Mouse (Mus musculus): Measurements from ENCODE around the gene Arhgap42. TPM values are rescaled to one million over a fixed set of nuclear protein-coding genes. Genes with fewer than 3 reads are reported as not detected.

Gene Arhgap42
- total RNA-seq, 2 experiments from 2014 or later: 20.0 to 21.9 TPM

- DNase-seq: peak; percentile 41
These were observed 28.4 kb downstream of the Arhgap42 start for GRCm38 (mm10) chr9:9210464-9210863.

- no peak for DNase-seq
These were observed 30.7 kb downstream of the Arhgap42 start for GRCm38 (mm10) chr9:9208205-9208604.

DNA sequence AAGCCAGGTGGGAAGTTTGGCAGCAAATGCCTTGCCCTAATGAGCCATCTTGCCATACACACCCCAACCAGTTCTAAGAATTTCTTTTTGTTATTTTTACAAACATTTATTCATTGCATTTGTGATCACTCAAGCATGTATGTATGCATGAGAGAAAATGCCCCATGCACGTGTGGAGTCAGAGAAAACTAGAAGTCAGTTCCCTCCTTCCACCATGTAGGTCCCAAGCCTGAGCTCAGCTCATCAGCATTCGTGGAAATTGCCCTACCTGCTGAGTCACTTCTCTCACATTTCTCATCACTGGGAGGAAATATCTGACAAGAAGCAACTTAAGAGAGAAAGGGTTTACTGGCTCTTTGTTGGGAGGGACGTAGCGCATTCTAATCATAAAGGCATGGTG, 31.6 kb downstream of the Arhgap42 start:
- no peak for DNase-seq

DNA sequence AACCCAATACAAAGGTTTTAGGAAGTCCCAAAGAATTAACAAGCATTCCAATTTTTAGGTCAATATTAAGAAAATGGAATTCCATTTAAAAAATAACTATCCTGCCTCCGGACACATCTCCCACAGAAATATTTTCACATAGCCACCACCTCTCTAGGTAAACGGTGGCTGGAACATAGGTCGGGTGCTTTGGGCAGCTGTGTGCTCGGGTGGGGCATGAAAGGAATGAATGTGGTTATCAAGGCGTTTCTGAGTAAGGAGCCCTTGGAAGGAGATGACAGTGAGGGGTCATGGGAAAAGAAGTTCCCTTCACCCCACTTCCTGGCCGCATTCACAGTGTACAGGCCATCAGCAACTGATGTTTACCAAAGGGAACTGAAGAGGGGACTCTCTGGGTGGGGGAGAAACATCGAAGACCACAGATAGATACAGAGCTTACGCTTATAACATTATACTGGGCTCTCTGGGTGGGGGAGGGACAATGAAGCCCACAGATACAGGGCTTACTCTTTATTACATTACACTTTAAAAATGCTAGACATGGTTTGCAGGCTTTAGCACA, 38.0 kb downstream of the Arhgap42 start:
- DNase-seq: no peak

- no peak for DNase-seq
These were observed 39.6 kb downstream of the Arhgap42 start for GRCm38 (mm10) chr9:9199170-9199841.

- no peak for DNase-seq
These were observed 40.3 kb downstream of the Arhgap42 start for GRCm38 (mm10) chr9:9198645-9199044.

GRCm38 (mm10) chr9:9196046-9196445, 42.9 kb downstream of the Arhgap42 start:
- no peak for DNase-seq

DNA sequence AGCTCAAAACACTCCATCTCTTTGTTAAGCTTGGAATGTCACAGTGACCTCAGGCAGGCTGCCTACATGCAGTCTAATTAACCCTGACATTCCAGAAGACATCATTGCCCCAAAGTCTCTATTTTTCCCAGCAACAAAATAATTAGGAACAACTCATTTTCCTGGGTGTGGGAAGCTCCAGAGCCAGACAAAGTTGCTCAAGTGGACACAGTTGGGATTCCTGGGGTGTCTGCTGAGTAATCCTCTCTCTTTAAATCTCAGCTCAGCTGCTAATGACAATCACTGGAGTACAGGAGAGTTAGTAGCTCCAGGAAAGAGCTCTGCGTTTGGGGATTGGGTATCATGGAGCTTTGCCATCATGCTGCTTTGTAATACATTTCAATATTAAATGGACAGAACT, 44.4 kb downstream of the Arhgap42 start:
- no peak for DNase-seq

DNA sequence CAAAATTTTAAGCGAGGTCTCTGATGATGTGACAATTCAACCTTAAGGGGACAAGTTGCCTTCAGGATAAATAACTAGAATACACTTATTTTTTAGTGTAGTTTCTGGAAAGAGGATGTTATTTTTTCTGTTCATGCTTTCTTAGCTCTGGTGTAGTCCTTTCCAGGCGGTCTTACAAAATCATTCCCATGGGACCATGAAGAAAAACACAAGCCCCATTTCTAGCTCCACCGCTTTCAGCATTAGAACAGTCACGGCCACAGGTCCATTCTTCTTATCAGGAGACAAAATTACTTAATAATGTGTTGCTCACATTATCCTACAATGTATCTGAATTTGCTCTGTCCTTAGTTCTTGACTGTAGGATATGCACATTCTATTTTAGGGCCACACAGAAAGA, 46.2 kb downstream of the Arhgap42 start:
- peak; percentile 12 for DNase-seq

DNA sequence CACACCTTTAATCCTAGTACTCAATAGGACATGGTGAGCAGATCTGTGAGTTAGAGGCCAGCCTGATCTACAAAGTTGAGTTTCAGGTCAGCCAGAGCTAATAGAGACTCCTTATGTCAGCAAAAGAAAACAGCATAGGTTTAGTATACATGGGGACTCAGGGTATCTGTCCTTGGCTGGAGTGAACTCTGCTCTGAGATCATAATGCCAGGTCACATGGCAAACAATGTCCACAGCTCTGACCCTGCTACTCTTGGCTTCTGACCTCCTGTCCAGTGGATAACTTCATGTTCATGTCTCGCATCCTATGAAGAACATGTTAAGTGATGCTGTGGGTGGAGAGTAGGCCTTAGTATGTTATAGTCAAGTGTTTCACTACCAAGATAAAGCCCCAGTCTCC, 48.1 kb downstream of the Arhgap42 start:
- no peak for DNase-seq

GRCm38 (mm10) chr9:9188167-9188566, 50.7 kb downstream of the Arhgap42 start:
- no peak for DNase-seq

DNA sequence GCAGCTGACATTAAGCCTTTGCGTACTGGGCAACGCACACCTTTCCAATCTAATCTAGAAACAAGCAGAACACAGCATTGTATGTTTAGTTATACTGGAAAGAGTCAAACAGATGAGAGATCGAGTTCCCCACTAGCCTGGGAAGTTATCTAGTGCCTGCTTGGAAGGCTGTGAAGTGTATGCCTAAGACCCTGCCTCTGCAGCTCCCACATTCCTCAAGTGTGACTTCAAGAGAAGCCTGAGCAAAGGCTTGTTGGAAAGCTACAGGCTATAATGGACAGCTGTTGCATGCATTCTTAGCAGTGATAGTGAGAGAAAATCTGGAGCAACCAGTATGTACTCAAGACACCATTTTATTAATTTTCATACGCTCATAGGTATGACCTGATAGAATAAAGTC, 61.2 kb downstream of the Arhgap42 start:
- no peak for DNase-seq

DNA sequence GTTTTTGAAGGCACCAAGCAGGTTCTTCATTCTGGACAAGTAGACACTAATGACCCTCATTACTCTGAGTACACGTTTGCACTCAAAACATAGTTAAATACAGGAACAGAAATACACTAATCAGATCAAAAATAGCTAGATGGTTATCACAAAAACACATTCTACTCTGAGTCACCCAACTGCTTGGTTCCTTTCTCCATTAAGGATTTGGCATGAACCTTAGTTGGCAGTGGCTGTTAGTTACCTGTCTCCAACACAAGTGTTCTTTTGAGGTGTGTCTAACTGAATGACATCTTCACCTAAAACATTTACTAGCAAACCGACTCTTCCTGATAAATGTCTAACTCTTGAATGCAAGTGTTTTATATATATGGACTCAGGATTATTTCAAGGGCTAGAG, 64.0 kb downstream of the Arhgap42 start:
- DNase-seq: no peak

- DNase-seq: no peak
These were observed 64.7 kb downstream of the Arhgap42 start for GRCm38 (mm10) chr9:9174206-9174605.

DNA sequence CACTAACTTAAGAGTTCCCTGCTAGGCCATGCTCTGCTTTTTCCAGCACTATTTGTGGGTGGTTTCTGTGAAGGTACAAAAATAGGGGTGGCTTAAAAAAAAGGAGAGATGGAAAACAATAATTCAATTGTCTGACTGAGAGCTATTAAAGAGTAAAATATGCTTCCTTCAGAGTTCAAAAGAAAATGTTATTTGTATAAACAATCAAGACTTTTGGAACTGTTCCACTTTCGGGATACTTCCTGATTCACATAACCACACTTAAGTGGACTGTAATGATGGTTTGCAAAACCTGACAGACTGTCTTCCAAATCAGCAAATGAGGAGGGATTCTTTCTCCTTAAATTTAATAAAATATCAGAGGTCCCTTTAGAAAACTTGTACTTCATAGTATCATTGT, 65.8 kb downstream of the Arhgap42 start:
- no peak for DNase-seq

DNA sequence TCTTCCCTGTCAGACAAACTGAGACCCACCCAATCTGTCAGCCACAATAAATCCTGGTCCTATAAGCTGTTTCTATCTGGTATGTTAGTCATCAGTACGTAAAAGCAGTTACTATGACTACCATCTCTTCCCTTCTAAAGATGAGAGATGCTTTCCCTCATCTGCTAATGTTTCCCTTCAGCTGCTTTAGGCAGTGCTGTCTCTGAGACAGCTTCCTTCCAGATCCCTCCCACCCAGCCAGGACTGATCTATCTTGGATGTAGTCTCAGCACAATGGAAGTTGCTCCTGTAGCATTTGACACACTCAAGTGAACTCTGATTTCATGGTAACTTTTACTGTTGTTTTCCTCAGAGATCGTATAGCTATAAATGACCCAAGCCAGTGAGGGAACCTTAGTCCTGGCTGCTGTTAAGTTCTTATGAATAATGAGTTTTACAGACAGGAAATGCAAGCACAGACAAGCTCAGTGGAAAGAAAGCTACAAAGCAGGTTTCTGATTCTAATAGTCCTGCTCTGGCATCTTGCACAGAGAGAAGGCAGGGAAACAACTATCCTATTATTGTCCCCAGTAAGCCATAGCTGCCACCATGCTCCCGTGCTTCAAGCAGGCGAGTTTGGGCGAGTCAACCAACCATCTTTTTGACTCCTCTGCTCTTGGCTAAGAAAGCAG, 67.6 kb downstream of the Arhgap42 start:
- DNase-seq: no peak

- peak; percentile 13 for DNase-seq
These were observed 73.2 kb downstream of the Arhgap42 start for GRCm38 (mm10) chr9:9165641-9166063.

DNA sequence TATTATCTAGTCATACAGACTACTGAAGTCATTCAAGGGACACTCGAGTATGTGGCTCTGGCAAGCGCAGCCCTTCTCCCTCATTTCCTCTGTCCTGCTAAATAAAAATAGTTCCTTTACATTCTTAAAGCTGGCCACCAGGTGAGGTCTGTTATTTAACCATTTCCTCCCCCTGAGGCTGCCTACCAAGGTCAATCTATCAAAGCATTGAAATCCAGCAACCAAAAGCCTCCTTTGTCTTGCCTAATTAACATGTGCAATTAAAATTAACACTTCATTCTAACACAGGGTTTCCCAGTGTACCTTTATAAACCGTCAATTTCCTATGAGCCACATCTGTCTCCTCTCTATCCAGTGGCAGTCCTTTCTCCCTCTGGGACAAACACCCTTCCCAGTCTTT, 78.2 kb downstream of the Arhgap42 start:
- no peak for DNase-seq

DNA sequence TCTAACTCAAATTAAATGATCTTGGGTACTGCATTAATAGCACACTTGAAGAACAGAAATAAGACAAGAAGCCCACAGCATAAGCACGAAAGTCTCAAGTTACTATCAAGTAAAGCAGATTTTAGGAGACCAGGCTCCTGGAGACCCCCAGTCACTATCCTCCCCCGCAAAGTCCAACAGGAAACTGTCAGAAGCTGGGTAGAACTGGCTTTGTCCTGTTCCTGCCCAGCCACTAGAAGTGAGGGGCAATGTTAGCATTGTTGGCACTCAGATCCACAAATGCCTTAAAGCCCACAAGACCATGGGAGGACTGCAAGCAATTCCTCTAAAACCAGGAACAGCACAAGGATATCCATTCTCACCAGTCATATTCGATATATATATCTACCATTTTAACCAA, 80.7 kb downstream of the Arhgap42 start:
- no peak for DNase-seq

GRCm38 (mm10) chr9:9157425-9157824, 81.5 kb downstream of the Arhgap42 start:
- DNase-seq: no peak

- DNase-seq: no peak
These were observed 84.3 kb downstream of the Arhgap42 start for GRCm38 (mm10) chr9:9154636-9155035.

DNA sequence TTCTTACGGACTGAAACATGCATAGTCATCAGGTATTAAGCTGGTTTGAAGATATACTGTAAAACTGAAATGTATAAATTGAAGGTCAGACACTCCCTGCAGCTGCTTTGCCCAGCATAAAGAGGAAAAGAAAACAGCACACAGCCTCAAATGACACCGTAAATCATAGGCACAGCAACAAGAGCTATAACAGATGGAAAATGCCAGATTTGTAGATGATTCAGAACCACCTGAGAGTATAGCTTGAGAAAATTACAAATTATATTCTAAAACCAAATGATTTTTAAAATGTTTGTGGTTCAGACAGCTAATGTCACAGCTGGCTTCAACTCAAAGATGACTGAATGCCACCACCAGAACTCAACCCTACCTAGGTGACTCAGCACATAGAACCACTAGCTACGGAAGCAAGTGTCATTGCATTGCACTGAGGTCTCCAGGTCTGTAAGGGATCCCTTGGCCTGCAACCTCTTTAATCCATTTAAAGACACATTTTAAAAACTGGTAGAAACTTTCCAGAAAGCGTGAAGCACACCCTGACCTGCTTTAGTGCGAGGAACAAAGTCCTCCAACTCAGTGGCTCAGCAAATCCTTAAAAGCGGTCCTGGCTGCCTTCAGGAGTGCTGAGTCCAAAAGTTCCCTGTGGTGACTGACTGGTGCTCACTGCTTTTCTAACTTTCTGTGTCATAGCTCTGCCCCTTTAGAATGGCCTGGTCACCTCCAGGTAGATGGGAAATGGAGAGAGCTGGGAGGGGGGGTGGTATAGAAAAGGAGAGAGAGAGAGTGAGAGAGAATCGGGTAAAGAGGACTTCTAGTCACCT, 94.4 kb downstream of the Arhgap42 start:
- DNase-seq: no peak

DNA sequence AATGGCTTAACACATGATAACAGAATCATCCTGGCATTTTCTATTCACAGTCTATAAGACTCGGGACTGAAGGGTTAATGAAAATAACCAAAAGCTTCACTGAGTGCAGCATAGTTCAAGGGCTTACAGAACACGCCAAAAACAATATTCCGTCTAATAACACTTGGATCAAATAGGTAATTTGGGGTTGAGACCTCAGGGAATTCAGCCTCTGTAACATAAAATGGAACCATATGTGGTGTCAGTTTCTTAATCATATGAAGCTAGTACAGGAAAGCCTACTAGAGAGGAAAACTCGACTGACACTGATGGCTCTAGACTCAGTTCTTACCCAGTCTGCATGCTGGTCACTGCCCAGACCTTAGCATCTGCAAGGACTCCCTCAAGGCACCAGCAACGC, 95.8 kb downstream of the Arhgap42 start:
- no peak for DNase-seq
